Mouse (Mus musculus): ENCODE results near the gene D17H6S53E.

Gene D17H6S53E

GRCm38 (mm10) chr17:35134801-35135590, 8.8 kb downstream of the D17H6S53E start, which contains the start of gene Bag6:
Gene Bag6, plus strand, starts transcription at chr17:35135178.
- DNase-seq = peak; percentile 96

- no peak for DNase-seq
Measured at GRCm38 (mm10) chr17:35135591-35136320, 9.6 kb downstream of the D17H6S53E start.

- no peak for DNase-seq
Measured at GRCm38 (mm10) chr17:35139269-35139668, 13.1 kb downstream of the D17H6S53E start.

DNA sequence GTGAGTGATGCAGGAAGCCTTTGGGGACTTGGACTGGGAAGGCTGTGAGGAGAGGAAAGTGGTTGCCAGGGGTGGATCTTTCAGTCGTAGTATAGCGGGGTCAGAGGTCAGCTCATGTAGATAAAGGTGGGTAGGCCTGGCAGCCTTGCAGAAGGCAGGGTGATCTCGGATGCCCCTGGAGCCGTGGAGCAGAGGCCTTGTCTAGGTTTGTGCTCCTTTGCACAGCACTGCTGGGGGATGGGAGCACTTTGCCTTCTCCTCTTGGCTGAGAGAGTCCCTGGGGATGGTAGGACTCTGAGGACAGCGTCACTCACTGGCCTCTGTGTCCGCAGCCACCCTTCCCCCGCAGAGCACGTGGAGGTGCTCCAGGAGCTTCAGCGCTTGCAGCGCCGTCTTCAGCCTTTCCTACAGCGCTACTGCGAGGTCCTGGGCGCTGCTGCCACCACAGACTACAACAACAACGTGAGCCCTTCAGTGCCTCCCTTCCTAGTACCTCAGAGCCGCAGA, 14.4 kb downstream of the D17H6S53E start:
- DNase-seq = no peak

- no peak for DNase-seq
Measured at GRCm38 (mm10) chr17:35141971-35142370, 15.8 kb downstream of the D17H6S53E start.

- DNase-seq = no peak
Measured at GRCm38 (mm10) chr17:35146139-35146538, 20.0 kb downstream of the D17H6S53E start.

- DNase-seq = no peak
Measured at GRCm38 (mm10) chr17:35147348-35147747, 21.2 kb downstream of the D17H6S53E start.

- no peak for DNase-seq
Measured at GRCm38 (mm10) chr17:35147922-35148639, 21.9 kb downstream of the D17H6S53E start.

DNA sequence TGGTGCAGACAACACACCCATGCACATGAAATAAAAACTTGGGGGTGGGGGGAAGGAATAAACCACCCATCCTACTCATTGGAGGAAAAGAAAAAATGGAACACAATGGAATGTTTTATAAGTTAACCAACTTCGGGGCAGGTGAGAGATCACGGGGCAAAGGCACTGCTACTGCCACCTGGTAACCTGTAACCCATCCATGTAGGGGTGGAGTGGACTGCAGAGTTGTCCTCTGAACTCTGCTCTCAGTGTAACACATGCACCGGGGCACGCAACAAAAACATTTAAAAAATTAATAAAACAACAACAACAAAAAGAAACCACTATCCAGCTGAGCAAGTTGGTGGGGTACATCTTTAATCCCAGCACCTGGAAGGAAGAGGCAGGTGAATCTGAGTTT, 25.9 kb downstream of the D17H6S53E start:
- peak; percentile 62 for DNase-seq

DNA sequence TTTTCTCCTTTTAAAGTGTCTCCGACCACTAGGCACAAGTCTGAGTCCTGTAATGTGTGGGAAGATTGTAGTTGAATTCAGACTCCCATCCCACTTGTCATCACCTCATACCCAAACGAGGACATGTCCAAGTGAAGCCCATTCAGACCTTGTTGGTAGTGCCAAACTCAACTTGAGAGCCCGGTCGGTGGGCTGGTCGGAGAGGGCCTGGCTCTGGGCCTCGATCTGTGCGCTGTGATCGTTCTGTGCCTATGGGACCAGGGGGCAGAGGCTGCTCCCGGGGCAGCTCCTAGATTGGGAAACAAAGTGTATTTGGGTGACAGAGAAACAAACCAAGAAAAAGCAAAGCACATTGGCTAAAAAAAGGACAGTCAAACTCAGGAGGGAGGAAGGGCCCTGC, 26.9 kb downstream of the D17H6S53E start:
- no peak for DNase-seq

DNA sequence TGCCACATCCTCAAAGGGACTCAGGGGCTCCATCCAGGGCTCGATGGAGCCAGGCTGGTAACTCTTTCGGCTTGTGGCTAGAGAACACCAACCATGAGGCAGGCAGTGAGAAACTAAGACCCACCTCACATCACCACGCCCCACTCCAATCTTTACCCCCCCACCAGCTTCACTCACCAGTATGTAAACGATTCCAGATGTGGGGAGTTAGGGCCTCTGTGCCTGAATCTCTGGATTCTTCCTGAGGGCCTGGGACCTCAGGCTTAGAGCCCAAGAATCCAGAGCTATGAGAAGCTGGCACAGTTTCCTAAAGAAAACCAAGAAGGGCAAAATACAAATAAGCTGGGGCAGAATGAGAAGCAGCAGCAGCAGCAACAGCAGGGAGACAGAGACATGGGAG, 27.8 kb downstream of the D17H6S53E start:
- no peak for DNase-seq

GRCm38 (mm10) chr17:35154616-35155015, 28.4 kb downstream of the D17H6S53E start:
- no peak for DNase-seq

DNA sequence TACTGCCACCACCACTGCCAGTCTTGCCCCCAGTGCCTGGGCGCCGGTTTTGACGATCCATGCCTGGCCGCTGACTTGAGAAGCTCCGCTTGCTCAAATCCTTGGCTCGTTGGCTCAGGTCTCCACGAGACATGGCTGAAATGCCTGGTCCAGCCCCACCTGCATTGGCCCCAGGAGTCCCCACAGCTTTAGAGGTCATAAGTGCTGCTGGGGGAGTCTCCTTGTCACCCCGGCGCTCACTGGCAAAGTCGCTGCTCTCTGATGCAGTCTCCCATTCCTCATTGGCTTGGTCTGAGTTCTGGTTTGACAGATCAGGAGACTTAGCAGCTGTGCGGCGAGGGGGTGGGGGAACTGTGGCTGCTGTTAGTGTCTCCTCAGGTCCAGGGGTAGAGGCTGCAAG, 29.3 kb downstream of the D17H6S53E start:
- no peak for DNase-seq

GRCm38 (mm10) chr17:35156461-35157200, 30.5 kb downstream of the D17H6S53E start:
- no peak for DNase-seq

DNA sequence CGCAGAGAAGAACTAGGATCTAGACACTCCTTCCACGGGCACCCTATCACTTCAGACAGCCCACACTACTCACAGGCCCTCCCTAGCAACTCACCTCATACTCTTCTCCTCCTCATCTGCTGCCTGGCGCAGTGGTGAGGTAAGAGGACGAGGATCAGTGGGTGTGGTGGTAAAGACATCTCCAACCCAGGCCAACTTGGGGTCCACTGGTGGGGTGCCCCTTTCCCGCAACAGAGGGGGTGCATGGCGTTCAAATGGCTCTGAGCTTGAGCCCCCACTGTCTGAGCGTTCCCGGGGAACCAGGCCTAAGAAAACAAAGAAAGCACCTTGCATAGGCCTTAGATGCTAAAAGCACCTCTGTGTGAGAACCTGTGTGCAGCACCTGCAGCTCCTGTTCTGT, 31.1 kb downstream of the D17H6S53E start:
- no peak for DNase-seq

- no peak for DNase-seq
Measured at GRCm38 (mm10) chr17:35157661-35158175, 31.5 kb downstream of the D17H6S53E start.

GRCm38 (mm10) chr17:35158850-35159593, 32.8 kb downstream of the D17H6S53E start:
- DNase-seq = no peak

DNA sequence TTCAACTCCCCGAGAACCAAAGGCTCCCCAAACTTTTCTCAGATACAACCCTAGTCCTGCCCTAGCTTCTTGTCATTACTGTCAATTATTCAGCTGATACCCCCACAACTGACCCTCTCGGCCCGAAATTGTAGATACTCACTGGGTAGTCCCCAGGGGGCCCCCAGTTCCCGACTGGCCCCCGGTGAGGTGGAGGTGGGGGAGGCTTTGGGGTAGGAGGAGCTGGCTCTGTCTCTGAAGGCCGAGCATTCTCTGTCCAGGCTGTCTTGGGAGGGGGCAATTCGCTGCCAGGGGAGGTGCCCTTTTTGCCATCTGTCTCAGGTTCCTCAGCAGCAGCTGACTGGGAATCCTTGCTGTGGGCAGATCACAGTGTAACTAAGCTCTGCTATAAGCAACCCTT, 33.5 kb downstream of the D17H6S53E start:
- no peak for DNase-seq

DNA sequence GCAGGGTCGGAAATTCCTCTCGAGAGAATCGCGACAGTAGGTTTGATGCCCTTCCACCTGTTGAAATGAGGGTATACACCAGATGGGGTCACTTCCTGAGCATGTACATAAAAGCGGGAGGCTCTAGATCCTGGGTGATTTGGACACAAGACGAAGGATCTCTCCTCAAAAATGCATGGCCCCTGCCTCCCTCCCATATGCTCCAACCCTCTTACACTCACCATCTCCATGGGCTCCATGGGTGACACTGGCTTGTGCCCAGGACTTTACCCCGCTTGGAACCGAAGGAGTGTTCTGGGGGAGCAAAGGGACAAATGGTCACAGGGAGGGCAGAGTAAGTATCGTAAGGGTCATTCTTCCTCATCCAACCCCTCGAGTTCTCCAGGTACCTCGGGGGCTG, 35.2 kb downstream of the D17H6S53E start:
- no peak for DNase-seq

GRCm38 (mm10) chr17:35162121-35162520, 35.9 kb downstream of the D17H6S53E start:
- no peak for DNase-seq

DNA sequence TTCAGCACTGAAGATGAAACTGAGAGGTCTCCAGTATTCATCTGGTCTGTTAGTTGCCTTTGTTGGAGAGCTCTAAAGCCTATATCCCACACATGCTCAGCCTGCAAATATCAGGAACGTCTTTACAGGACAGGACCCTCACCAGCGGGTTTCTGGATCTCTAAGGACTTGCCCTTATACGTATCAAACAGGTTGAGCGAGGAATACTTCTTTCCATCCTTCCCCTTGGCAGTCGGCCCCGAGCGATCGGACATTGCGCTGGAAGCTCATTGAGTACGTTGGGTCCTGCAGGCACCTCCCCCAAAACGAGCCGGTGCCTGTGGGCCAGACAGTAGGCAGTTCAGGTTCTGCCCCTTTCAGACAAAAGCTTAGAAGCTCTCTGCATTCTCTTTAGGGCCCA, 36.6 kb downstream of the D17H6S53E start:
- DNase-seq = peak; percentile 66
